Mouse (Mus musculus): ENCODE results near the gene Gpr157. TPM values are rescaled to one million over a fixed set of nuclear protein-coding genes. Genes with fewer than 3 reads are reported as not detected.

Gene Gpr157
- total RNA-seq, 2 experiments from 2014 or later: 0.62 to 2.6 TPM

DNA sequence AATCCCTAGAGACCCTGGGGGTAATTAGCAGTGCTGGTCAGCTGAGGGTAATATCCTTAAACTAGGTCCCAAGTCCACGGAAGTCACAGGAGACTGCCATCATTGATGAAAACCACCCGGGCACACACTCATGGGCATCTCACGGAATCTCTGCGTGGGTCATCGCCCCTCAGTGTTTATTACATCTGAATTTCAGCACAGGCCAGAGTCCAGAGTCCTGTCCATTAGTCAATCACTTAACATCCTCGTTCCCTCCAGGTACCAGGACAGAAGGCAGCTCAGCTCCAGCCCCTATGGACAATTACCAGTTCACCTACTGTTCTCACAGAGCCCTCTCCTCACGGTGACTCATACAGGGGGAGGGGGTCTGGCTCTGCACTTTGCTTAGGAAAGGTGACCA, 15.7 kb downstream of the Gpr157 start:
- ATAC-seq (replicated peaks; ENCODE audit: poor library complexity, severe bottlenecking): no peak

DNA sequence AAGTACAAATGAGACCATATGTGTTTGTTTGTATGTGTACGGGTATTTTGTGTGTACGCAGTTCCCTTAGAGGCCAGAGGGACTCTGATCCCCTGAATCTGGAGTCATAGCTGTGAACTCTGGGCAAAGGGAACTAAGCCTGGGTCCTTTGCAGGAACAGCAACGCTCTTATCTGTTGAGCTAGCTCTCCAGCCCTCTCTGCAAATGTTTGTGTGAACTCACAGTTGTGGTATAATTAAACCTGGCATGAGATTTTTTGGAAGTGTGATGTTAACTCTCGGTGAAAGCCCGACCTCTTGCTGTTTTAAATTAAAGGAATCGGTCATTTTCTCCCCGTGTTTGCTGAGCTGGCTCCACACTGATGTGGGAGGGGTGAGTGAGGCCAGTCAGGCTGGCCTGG, 18.5 kb downstream of the Gpr157 start:
- no peak for ATAC-seq (replicated peaks; ENCODE audit: poor library complexity, severe bottlenecking)

DNA sequence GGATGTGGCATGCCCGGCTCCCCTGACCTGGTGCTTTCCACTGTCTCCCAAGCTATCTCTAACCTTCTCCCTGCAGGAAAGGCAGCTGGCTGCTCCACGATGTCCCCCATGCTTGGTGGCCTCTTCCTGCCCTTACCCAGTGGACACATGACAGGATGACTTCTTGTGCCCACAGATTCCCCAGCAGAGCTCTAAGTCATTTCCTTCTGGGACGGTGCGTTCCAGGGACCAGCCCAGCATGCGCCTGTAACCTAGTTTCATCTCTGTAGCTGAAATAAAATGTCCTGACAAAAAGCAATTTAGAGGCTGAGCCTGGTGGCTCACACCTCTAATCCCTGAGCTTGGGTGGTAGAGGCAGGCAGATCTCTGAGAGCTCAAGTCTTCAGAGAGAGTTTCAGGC, 19.5 kb downstream of the Gpr157 start:
- ATAC-seq (replicated peaks; ENCODE audit: poor library complexity, severe bottlenecking): no peak

DNA sequence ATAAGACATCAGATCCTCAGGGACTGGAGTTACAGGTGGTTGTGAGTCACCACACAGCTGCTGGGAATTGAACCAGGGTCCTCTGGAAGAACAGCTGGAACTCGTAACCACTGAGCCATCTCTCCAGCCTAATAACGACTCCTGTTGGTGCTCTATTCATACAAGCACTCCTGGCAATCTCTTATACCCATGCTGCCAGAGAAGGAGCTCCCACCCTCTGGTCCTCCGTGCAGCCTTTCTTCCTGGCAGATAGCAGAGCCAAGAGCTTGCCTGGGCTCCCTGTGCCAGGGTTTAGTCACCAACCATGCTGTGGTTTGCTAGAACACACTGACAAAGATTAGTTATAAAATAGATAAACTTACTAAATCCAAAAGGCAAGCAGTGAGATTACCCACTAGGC, 22.5 kb downstream of the Gpr157 start:
- no peak for ATAC-seq (replicated peaks; ENCODE audit: poor library complexity, severe bottlenecking)

DNA sequence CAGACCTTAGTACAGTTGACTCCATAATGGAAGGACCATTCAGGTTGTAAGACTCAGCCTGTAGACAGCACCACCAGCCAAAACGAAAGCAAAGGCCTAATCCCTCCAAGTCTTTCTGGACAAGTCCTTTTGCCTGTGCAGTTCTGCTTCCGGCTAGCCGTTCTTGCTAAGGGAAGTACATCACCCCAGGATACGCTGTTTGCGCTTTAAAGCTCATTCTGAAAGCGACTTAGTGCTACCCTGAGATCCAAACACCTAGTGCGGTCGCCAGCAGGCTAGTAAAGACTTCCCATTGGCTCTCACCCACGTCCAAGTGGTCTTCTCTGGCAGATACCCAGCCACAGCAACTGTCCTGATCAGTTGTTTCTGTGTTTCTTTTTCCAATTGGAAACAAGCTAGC, 23.2 kb downstream of the Gpr157 start:
- no peak for ATAC-seq (replicated peaks; ENCODE audit: poor library complexity, severe bottlenecking)

DNA sequence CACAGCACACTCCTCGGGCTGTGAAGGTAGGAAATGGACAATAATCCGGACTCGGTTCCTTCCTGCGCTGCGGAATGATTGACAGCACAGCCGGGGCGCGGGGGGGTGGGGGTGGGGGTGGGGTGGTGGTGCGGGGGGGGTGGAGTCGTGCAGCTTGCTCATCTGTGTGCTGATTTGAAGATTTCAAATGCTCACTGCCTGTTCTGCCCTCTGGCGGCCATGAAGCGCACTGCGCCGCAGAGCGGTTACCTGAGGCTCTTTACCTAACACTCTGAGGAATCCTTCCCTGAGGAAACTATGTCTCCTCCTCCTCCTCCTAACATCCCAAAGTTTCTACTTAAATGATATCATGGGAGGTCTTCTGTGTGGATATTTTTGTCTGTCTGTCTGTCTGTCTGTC, 25.7 kb downstream of the Gpr157 start:
- ATAC-seq (replicated peaks; ENCODE audit: poor library complexity, severe bottlenecking): peak; percentile 75

DNA sequence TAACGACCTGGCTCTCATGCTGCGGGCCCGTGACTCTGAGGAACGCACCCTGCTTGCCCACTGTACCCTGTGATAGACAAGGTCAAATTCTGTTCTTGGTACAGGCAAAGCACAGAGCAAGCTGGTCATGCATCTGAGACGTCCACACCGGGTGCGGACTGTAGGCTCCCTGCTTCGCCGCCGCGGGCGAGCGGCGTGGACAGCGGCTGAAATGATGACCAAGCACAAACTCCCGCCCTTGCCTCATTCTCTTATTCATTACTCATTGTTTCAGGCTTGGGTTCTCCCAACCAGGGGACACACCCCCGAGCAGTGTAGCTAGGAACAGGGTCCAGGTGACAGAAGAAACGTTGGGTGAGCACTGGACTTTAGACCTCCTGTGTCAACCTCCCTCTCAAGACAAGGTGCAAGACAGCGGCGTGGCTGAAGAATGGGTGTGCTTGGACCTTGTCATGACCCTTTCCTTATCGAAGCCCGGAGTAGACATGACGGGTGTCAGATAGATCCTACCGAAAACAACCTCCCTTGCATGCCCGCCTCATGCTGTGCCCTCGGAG, 27.4 kb downstream of the Gpr157 start:
- ATAC-seq (replicated peaks; ENCODE audit: poor library complexity, severe bottlenecking): no peak

DNA sequence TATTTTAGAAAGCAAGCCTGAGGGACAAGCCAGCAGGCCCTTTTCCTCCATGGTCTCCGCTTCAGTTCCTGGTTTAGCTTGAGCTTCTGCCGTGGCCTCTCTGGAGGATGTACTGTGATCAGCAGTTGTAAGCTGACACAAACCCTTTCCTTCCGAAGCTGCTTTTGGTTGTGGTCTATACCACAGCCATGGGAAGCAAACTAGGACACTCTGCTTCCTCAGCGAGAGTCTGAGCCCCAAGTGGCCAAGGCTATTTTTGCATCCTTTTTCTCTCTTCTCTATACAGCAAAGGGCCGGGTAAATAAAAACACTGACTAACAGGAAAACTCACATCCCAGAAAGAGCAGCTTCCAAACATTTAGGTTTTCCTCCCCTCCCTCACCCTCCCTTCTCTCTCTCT, 30.1 kb downstream of the Gpr157 start:
- peak; percentile 78 for ATAC-seq (replicated peaks; ENCODE audit: poor library complexity, severe bottlenecking)

DNA sequence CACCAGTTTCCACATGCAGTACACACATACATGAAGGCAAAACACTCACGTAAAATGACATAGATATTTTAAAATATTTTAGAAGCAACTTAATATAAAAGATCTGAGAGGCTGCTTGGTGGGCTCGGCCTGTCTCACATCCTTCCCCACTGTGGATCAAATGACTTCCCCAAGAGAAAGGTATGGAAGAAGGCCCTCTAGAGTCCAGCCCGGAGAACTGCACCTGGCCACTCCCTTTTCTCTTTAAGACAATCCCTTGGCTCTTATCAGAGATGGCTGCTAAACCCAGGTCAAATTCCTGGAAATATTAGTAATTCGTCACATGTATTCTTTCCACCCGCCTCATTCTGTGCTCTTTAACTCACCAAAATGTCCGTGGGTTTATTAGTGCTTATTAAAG, 31.0 kb downstream of the Gpr157 start:
- ATAC-seq (replicated peaks; ENCODE audit: poor library complexity, severe bottlenecking): no peak

DNA sequence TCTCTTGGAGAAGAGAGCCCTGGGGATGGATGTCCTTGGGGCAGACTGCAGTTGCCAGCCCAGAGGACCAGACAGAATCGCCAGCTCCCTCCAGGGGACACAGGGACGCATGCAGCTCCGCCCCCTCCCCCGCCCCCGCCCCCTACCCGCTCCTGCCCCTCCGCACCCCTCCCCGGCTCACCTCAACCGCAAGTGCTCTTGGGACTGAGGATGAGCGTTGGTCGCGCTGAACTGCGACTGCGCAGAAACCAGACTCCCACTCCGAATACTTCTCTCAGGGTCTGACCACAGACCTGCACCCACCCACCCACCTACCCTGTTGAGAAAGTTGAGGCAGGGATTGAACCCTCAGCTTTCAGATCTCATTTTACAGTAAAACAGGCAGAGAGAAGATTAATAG, 31.9 kb downstream of the Gpr157 start, which contains the start of gene Slc2a5:
TSS of gene Slc2a5 (plus strand) at position 229 of the 400 bp plus-strand sequence.
- no peak for ATAC-seq (replicated peaks; ENCODE audit: poor library complexity, severe bottlenecking)

DNA sequence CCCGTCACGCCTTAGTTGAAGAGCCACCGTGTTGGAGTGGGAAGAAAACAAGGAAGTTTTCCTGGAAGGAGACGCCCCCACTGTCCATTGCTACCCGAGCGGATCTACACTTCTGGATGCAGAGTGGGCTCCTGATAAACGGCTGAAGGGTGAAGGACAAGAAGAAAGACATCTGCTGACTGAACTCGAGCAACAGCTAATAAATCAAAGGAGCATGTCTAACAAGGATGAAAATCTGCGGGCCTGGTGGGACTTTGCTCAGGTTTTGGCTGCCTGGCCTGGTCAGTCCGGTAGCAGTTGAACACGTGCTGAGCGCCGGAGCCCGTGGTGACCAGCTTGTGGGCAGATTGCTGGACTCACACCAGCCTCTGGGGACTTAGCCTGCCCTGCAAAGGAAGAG, 32.5 kb downstream of the Gpr157 start:
- no peak for ATAC-seq (replicated peaks; ENCODE audit: poor library complexity, severe bottlenecking)

DNA sequence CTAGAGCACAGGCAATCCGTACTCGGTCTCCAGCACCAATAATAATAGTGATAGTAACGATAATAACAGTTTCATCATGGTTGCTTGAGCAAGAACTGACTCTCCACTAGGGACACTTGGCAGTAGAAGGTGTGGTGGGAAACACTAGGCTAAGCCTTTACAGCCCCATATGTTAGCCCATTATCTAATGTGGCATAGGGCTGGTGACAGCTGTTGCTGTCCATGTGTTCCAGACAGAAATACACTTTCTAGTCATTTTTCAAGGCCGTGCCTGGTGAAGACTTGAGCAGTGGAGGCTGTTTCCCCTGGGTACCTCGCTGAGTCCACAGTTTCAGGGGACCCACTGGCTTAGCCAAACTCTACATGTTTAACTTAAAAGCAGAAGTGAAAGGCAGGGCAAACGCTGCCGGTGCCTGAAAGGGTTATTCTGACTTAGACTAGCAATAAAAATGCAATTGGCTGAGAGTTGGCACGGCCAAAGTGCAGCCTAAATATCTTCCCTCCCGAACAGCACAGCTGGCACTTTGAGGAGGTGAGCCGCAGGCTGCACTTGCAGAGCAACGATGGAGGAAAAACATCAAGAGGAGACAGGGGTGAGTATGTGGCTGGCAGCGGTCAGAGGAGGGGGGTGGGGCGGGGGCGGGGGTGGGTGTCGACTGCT, 33.1 kb downstream of the Gpr157 start:
- peak; percentile 76 for ATAC-seq (replicated peaks; ENCODE audit: poor library complexity, severe bottlenecking)

DNA sequence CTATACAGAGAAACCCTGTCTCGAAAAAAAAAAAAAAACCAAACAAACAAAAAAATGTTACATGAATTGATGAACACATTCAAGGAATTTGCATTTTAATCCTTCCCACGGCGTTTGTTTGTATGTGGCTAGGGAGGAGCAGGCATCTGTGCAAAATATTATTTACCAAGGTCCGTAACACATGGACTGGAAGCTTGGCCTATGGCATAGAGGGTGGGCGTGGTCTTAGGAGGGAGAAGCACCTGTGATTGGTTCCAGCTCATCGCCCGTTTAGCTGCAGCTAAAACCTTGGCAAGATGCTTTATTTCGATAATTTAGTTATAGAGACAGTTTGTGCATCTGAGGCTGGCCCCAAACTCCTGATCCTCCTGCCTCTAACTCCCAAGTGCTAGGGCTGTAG, 34.3 kb downstream of the Gpr157 start:
- no peak for ATAC-seq (replicated peaks; ENCODE audit: poor library complexity, severe bottlenecking)

DNA sequence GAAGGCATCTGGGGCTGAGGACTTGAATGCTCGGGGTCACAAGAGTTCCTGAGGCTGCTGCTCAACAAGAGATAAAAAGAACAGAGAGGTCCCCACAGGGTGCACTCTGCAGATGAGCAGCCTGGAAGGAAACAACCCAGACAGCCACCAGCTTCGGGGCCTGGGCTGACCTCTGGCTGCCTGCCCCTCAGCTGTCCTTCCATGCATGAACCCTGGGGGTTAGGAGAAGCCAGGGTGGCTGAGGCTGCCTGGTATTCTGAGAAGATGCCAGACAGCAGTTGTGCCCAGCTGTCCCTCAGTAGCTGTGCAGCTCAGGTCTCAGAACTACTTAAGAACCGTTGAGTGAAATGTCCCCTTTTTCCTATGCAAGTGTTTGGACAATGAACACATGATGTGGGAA, 35.3 kb downstream of the Gpr157 start:
- no peak for ATAC-seq (replicated peaks; ENCODE audit: poor library complexity, severe bottlenecking)

DNA sequence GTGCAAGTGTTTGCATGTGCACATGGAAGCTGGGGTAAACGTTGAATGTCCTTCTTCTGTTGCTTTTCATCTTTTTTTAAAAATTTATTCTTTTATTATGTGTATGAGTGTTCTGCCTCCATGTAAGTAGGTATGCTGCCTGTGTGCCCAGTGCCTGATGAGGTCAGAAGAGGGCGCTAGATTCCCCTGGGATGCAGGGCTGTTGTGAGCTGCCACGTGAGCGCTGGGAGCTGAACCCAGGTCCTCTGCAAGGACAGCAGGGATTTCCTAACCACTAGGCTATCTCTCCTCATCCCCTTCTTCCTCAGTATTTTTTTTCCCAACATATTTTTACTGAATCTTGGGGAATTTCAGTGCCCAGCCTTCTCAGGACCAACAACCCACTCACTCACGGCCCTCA, 39.2 kb downstream of the Gpr157 start:
- no peak for ATAC-seq (replicated peaks; ENCODE audit: poor library complexity, severe bottlenecking)

DNA sequence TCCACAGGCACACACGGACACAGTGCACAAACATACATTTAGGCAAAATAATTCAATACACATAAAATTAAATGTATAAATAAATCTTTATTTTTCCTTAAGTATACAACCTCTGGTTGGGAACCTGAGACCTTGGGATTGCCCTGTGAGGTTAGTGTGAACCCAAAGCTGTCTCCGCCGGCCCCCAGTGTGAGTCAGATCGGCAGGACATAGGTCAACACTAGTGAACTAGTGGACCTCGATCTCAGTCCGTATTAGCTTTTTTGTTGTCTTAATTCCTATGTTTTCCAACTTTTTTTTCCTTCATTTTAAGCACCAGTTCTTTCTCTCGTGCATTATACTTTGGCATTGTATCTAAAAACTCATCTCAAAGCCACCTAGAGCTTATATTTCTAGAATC, 40.7 kb downstream of the Gpr157 start:
- ATAC-seq (replicated peaks; ENCODE audit: poor library complexity, severe bottlenecking): no peak

DNA sequence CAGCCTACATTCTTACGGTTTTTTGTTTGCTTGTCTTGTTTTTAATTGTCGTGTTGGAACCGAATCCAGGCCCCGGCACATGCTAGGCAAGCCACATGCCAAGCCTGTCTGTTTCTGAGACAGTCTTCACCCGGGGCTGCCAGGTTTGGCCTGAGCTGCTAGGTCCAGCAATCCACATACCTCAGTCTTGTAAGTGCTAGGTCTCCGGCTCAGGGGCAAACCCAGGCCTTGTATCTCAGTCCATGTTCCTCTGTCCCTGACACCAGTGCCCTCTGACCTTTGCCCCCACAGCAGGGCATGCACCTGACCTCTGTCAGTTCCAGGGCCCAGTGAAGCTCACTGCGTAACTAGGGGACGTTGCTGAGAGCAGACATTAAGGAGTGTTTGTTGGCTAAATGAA, 41.4 kb downstream of the Gpr157 start:
- ATAC-seq (replicated peaks; ENCODE audit: poor library complexity, severe bottlenecking): no peak

DNA sequence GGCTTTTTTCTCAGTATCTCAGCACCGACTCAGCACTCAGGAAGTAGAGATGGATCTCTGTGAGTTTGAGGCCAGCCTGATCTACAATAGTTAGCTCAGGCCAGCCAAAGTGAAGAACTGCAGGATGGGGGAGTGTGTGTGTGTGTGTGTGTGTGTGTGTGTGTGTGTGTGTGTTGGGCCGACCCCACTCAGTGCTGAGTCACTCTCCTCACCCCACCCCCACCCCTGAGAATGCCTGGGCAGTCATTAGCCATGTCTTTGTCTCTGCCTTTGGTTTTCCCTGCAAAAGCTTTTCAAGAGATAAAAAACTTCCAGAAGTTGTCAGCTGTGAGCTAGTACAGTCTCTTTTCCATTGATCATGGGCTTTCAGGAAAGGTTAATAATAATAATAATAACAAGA, 43.5 kb downstream of the Gpr157 start:
- ATAC-seq (replicated peaks; ENCODE audit: poor library complexity, severe bottlenecking): no peak

DNA sequence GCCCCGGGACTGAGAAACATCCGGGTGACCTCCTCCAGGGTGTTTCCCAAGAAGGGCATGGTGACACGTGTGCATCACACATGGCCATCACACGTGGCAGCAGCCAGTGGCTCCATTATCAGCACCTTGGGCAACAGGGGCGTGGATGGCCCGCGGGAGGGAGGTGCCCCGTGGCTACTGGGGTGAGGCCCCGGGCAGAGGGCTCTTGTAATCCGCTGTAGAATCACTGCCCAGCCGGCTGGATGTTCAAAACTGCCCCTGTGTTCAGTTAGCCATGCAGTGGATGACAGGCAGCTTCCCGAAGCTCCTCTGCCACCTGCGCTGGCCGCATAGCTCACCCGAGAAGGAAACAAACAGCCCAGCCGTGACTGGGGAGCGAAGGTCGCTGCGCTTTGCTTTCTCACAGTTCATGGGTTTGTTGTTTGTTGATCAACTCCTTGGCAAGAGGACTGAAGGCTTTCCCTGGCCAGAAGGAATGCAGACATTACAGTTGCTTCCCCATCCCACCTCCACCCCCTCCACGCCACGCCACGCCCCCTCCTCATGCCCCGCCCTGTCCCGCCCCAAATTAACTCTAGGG, 45.6 kb downstream of the Gpr157 start:
- peak; percentile 82 for ATAC-seq (replicated peaks; ENCODE audit: poor library complexity, severe bottlenecking)

DNA sequence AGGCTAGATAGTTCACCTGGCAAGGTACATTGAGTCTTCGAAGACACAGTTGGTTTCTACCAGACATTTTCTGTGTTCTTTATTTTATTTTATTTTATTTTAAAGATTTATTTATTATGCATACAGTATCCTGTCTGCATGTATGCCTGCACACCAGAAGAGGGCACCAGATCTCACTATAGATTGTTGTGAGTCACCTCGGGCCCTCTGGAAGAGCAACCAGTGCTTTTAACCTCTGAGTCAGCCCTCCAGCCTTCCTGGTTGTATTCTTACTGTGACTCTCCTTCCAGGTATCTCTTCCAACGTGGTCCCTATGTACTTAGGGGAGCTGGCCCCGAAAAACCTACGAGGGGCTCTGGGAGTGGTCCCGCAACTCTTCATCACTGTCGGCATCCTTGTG, 48.1 kb downstream of the Gpr157 start:
- no peak for ATAC-seq (replicated peaks; ENCODE audit: poor library complexity, severe bottlenecking)

DNA sequence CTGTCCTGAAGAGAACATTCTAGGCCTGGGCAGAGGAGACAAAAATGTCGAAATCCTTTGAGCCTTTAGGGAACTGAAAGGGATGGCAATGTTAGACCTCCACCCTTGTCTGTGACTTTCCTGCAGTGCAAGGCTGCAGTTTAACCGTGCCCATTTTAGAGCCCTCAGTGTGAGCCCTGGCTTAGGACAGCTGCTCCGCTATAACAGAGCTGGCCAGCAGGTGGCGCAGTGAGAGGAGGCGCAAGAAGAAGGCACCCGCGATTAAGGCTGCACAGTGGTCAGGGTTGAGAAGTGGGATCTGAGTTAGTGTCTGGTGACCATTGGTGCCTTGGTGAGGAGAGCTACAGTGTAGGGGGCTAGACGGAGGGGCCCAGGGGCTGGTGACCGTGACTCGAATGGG, 49.5 kb downstream of the Gpr157 start:
- peak; percentile 68 for ATAC-seq (replicated peaks; ENCODE audit: poor library complexity, severe bottlenecking)

DNA sequence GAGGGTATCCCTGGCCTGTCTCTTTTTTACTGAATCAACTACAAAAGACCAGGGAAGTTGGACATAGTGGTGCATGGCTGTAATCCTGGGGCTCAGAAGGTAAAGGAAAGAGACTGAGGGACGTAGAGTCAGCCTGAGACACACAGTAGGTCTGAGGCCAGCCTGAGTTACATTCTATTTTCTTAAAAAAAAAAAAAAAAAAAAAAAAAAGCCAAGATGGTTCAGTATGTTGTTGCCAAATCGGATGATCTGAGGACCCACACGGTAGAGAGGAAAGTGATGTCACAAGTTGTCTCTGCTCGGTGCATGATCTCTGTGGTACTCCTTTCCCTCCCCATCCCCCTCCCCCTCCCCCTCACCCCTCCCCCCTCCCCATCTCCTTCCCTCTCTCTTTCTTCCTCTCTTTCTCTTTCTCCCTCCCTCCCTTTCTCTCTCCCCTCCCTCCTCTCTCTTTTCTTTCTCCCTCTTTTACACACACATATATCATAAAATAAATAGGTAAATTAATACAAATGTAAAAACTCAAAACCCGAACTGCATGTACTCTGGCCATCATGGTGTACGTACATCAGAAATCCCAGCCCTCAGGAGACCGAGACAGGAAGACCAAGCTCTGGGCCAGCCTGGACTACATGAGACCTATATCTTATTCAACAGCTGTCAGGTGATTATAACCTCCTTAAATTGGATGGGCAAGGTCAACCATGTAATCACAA, 50.4 kb downstream of the Gpr157 start:
- no peak for ATAC-seq (replicated peaks; ENCODE audit: poor library complexity, severe bottlenecking)

Data from granulocyte monocyte progenitor cell, adult 5-6 weeks (primary cell).